Comparison of ENCODE assay signal across 8 mouse cellular contexts in genomic region chr13:68998558-68998917, GRCm38 (mm10). TPM values are rescaled to one million over a fixed set of nuclear protein-coding genes. Genes with fewer than 3 reads are reported as not detected.
A peak's percentile ranks its signal among the peaks of the same experiment; 100 is the strongest.
DNase-seq lines count a peak whose midpoint lies in the region; ATAC-seq lines count a peak whose summit lies in the region.

No protein-coding gene starts in this region.

- H3K36me3 ChIP-seq in embryonic facial prominence, embryonic 14.5 days (ENCODE audit: control insufficient read depth, insufficient read depth, low read length) = no peaks in the 10 kb centered on the region
- H3K36me3 ChIP-seq in hindbrain, embryonic 16.5 days (ENCODE audit: control insufficient read depth, insufficient read depth, low read length) = no peaks in the 10 kb centered on the region
- H3K36me3 ChIP-seq in midbrain, embryonic 10.5 days = no peaks in the 10 kb centered on the region

- DNase-seq in layer of hippocampus, postnatal 10 days (ENCODE audit: low spot score in 2 of 2) = peak; percentile 34 to 54
- DNase-seq in layer of hippocampus, adult 9-10 months (ENCODE audit: low spot score) = no peak
- DNase-seq in embryonic facial prominence, embryonic 14.5 days (ENCODE audit: low spot score) = no peak
- no peak for DNase-seq in midbrain, embryonic 10.5 days (ENCODE audit: low spot score)
- DNase-seq in spleen, adult 12 weeks (ENCODE audit: low spot score) = no peak
- no peak for DNase-seq in thymus, postnatal 25 days

- 0 out of 2 replicates have a peak, but pooled peaks have one; percentile 1 for ATAC-seq in embryonic facial prominence, embryonic 14.5 days (ENCODE audit: low read depth)
- ATAC-seq in hindbrain, embryonic 16.5 days = peak; percentile 25
- no peak for ATAC-seq in megakaryocyte, adult 5-6 weeks (ENCODE audit: poor library complexity, severe bottlenecking)

- peak overlapping the region; percentile 76 for H3K9ac ChIP-seq in embryonic facial prominence, embryonic 14.5 days (ENCODE audit: low read depth, low read length)
- peak overlapping the region; percentile 82 for H3K9ac ChIP-seq in hindbrain, embryonic 16.5 days (ENCODE audit: low read depth, low read length)

- H3K4me1 ChIP-seq in embryonic facial prominence, embryonic 14.5 days (ENCODE audit: control insufficient read depth, insufficient read depth, low read length) = peaks cover 8% of the 10 kb centered on the region
- H3K4me1 ChIP-seq in hindbrain, embryonic 16.5 days (ENCODE audit: control insufficient read depth, insufficient read depth, low read depth, low read length) = peaks cover 11% of the 10 kb centered on the region
- peaks cover 23% of the 10 kb centered on the region for H3K4me1 ChIP-seq in midbrain, embryonic 10.5 days

- no peaks in the 10 kb centered on the region for H3K9me3 ChIP-seq in embryonic facial prominence, embryonic 14.5 days (ENCODE audit: control insufficient read depth, low read length)
- no peaks in the 10 kb centered on the region for H3K9me3 ChIP-seq in hindbrain, embryonic 16.5 days (ENCODE audit: control insufficient read depth, low read length)
- H3K9me3 ChIP-seq in midbrain, embryonic 10.5 days (replicated peaks) = no peaks in the 10 kb centered on the region

- WGBS in embryonic facial prominence, embryonic 14.5 days = under 1% methylated on average over 15 of the region's 17 CpGs
- WGBS in hindbrain, embryonic 16.5 days = under 1% methylated on average over 17 of the region's 17 CpGs
- 1% methylated on average over 17 of the region's 17 CpGs for WGBS in midbrain, embryonic 10.5 days

- peak overlapping the region; percentile 66 for H3K4me3 ChIP-seq in embryonic facial prominence, embryonic 14.5 days (ENCODE audit: low read depth, low read length)
- H3K4me3 ChIP-seq in hindbrain, embryonic 16.5 days (ENCODE audit: low read length) = peak overlapping the region; percentile 72
- peak overlapping the region; percentile 65 for H3K4me3 ChIP-seq in midbrain, embryonic 10.5 days

- H3K4me2 ChIP-seq in embryonic facial prominence, embryonic 14.5 days (ENCODE audit: low read depth, low read length) = peak overlapping the region; percentile 91
- H3K4me2 ChIP-seq in hindbrain, embryonic 16.5 days (ENCODE audit: low read length) = peak overlapping the region; percentile 96

- H3K27ac ChIP-seq in embryonic facial prominence, embryonic 14.5 days (replicated peaks; ENCODE audit: low read depth, low read length) = peak overlapping the region; percentile 63
- H3K27ac ChIP-seq in hindbrain, embryonic 16.5 days (ENCODE audit: low read depth, low read length) = peak overlapping the region; percentile 35; the same call in 1 of the 2 replicates
- peak overlapping the region; percentile 75; the same call in 1 of the 2 replicates for H3K27ac ChIP-seq in midbrain, embryonic 10.5 days (replicated peaks)

- H3K27me3 ChIP-seq in embryonic facial prominence, embryonic 14.5 days (replicated peaks; ENCODE audit: control insufficient read depth, insufficient read depth, low read length) = peaks cover 4% of the 10 kb centered on the region; the same call in 1 of the 2 replicates
- H3K27me3 ChIP-seq in hindbrain, embryonic 16.5 days (replicated peaks; ENCODE audit: control insufficient read depth, insufficient read depth, low read length) = no peaks in the 10 kb centered on the region; the same call in 1 of the 2 replicates
- peaks cover 54% of the 10 kb centered on the region for H3K27me3 ChIP-seq in midbrain, embryonic 10.5 days (ENCODE audit: low read depth, poor library complexity, severe bottlenecking)

RNA-seq across cellular contexts. Expression of gene Adcy2, which starts 0.8 kb away (rescaled TPM):
- total RNA-seq in layer of hippocampus, postnatal 10 days (2021) = 10 to 100 TPM; 69.2 to 73.5 TPM
- 9.1 and 11.2 TPM in 2 replicates for polyA plus RNA-seq in embryonic facial prominence, embryonic 14.5 days (2014; fragmentation: Nextera tagmentation; extraction: Ambion mirVana)
- 7.7 and 9.9 TPM in 2 replicates for polyA plus RNA-seq in hindbrain, embryonic 16.5 days (2015; fragmentation: Nextera tagmentation; extraction: Ambion mirVana)
- 0.35 and 0.53 TPM in 2 replicates for polyA plus RNA-seq in midbrain, embryonic 10.5 days (2016; fragmentation: Nextera tagmentation; extraction: Ambion mirVana)
- total RNA-seq in megakaryocyte, adult 5-6 weeks (2015) = 0.09 TPM in 1 of 2 replicates, not detected in the other
- total RNA-seq in megakaryocyte, adult 5-6 weeks (2017) = 0.11 and 0.16 TPM in 2 replicates

Comparison
In these comparisons a context has a peak if more than half of its experiments do, and no peak if none do; other contexts are left out.
1. DNase-seq: peak in layer of hippocampus, postnatal 10 days (2 of 2); none in layer of hippocampus, adult 9-10 months (single experiment), embryonic facial prominence, embryonic 14.5 days (single experiment), midbrain, embryonic 10.5 days (single experiment), spleen, adult 12 weeks (single experiment) and thymus, postnatal 25 days (single experiment).
2. Peak in every context shown above with its lines, with median percentiles within 50 percentile points of each other: H3K27ac ChIP-seq and H3K4me3 ChIP-seq.